Mouse (Mus musculus) olfactory bulb, adult 2 months (tissue): ENCODE results near the gene Slc2a9.

ENCODE experiments used
- CTCF ChIP-seq: fragments of 200-500 bp; IDR thresholded peaks from 2 replicates; pipeline ENCODE4 v1.5.1; 2012; ENCODE audit warnings: low read depth, mild to moderate bottlenecking, low read length, moderate library complexity; ENCODE audit not compliant: insufficient read depth
- POLR2A ChIP-seq: fragments of 200-500 bp; IDR thresholded peaks from 2 replicates; pipeline ENCODE4 v1.6.1; 2012; ENCODE audit warnings: mild to moderate bottlenecking, low read depth, low read length, moderate library complexity; ENCODE audit not compliant: insufficient read depth

DNA sequence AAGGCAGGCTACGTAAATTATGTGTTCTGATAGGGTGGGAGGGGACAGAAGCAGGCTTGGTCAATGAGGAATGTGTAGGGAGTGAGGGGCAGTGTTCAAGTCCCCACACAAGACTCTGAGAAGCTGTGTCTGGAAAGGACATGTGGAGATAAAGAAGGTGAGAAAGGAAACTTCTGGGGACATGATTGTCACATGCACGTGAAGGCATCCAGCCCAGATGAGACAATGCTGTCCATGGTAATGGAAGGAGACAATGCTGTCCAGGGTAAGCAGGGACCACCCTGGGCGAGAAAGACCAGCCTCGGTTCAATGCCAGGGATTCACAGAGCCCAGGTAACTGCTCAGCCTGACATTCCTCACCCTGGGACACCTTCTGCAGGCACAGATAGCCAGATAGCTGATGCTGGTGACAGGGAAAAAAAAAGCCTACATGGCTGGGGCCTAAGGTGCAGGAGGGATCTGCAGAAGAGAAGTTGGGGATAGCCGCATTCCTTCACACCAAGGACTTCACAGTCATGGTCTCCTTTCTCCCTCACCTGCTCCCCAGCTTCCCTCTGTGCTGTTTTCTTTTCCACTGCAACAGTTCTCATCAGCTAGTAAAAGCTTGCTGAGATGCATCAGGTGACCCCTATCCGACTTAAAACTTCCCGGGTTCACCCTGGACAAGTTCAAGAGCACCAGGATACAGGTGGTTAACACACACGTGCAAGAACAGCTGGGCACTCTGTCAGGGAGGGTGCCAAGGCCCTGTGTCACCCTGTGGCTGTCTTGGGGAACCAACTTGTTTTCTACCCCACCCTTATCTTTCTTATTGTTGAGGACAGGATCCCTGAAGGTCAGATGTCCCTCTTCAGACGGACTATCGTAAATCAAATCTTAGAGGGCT is 21.9 kb downstream of the Slc2a9 start:
- TF ChIP-seq CTCF (no peak), POLR2A (no peak)
